Mouse (Mus musculus) heart, adult 11 months (tissue): ENCODE measurements around the gene Pde2a.

ENCODE experiments used
- DNase-seq: peaks from one replicate; pipeline ENCODE4 v3.0.0; 2022

Gene Pde2a

DNA sequence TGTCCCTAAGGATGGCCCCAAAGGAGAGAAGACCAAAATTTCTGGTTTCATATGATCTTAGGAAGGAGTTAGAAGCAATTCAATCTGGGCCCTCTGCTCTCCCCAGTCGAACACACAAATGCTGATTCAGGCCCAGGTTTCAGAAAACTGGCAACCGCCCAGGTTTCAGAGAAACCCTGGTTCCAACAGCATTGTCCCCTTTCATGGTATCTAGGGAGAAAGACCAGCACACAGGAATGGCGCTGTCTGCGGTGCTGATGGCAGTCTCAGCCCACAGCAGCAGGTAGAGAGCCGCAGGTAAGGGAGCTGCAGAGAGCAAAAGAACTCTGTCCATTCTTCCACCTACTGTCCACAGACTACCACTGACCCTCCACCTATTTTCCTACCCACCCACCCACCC lies 55.7 kb downstream of the Pde2a start:
- DNase-seq = no peak

DNA sequence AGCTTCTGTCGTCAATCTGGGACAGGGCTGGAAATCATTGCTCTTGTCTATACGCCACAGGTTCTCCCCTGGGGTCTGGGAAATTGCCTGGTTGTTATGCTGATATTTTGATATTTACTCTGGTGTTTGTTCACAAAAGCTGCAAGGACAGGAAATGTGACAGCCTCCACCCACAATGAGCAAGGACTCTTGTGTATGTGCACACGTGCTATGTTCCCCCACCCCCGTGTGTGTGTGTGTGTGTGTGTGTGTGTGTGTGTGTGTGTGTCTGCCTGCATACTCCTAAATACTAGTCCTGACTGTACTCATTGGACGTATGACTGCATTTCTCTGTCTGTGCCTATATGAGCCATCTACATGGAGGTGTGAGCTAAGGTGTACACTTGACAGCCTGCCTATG lies 56.6 kb downstream of the Pde2a start:
- DNase-seq = peak; percentile 92

DNA sequence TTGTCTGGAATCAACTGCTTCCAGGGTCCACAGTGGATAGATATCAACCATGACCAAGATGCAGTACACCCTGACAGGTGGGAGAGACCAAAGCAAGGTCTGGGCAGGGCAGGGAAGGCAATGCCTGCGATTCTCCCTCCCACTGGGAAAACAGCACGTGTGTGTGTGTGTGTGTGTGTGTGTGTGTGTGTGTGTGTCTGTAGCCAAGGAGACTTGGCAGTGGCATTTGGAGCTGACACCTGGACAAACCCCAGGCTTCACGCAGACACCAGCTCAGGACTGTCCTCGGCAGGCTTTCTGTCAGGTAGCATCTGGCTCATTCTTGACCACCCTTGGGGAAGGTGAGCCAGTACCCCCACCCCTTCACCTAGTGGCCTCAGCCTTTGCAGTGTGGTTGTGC lies 58.4 kb downstream of the Pde2a start:
- DNase-seq = no peak

DNA sequence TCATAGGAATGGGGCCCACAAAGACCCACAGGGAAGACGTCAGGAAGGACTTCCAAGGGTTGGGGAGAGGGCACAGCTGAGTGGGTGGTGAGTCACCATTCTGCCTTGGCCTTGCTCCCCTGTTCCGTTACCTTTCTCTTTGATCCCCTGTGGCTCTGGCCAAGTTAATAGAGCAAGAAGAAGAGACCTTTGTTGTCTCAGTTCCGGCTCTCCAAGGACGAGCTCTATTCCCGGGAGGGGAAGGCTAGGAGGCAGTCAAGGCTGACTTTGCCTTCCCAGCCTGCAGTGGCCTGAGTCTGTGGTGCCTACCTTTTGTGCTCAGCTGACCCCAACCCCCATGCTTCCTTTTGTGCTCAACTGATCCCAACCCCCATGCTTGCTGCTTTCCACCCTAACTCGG lies 59.2 kb downstream of the Pde2a start:
- peak; percentile 90 for DNase-seq

DNA sequence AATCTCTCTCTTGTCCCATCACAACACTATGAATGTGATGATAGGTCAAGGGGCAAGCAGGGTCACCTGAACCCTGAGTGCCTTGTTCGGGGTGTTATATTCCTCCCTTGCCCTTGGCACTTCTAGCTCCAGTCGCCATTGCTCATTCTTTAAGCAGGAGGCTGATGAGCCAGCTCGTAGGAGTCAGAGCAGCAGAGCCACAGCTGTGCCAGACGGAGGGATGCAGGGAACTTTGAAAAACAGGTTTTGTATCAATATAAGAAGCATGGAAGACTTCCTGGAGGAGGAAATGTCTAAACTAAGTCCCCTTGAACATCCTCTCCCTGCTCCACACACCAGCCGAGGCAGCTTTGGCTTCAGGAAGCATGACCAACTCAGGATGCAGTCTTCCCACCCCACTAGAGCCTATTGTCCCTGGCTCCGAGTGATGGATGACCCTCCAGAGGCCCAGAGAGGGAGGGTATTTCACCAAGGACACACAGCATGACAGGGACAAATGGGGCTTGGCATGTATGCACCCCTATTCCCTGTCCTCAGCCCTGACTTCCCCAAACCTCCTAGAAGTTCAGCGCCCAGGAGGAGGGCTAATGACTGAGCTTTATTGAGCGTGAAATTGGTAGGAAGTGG lies 60.5 kb downstream of the Pde2a start:
- no peak for DNase-seq

DNA sequence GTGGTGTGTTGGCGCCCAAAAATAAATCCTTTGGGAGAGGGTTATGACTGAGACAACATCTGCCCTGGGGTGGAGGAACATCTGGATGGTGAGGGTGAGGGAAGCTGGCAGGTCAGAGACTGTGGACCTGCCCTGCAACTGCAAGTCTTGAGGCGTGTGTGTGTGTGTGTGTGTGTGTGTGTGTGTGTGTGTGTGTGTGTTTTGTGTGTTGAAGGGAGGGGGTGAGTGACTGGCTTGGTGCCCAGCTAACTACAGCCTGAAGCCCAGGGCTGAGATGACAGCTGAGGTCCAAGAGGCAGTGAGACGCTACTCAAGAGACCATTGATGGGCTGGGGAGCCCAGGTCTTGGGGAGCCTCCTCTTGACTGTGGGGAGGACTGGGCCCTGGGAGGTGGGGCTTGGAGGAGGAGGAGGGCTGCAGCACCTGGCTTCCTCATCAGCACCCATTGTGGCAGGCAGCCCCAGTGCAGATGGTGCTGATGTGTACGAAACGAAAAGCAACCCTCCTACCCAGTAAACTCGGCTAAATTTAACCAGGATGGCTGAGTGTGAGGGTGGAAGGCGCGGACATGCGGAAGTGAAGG lies 61.1 kb downstream of the Pde2a start:
- DNase-seq = peak; percentile 87

DNA sequence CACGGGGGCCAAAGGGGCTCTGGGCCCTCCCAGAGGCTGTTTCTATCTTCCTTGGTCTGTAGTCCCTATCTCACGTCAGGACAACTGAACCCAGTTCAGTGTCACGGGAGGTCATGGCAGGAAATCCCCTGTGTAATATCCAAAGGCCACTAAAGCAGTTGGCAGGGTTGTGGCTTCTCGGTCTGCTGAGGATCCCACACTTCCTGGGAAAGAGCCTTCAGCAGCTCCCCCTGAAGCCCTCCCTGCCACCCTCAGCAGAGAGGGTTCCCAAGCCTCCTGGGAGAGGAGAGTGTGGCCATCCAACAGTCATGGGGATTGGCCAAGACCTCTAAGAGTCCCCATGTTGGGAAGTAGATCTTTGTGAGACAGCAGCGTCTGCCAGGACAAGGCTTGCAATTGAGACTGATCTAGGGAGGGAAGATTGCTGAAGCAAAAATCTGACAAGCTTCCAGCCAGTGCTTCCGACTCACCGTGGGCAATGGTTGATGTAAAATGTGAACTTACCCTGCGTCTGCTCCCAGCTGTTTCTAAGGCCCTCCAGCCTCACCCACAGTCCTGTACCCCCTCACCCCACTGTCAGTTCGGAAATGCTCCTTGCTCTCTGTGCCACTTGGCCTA lies 62.1 kb downstream of the Pde2a start:
- no peak for DNase-seq

DNA sequence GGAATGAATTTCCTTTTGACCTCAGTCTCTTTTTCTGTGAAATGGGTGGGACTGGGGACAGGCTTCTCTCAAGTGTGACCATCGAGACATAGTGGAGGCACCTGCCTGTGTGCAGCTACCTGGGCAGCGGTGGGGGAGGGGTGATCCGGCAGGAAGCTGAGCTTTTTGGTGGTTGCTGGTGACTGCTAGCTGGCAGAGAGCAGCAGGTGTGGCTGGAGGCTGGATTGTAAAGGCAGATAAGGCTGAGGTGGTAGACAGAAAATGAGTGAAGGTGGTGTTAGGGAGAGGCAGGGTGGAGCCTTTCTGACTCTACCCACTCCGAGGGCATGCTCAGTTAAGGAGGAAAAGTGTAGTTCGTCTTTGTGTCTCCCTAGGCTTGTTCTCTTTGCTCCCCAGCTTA lies 65.6 kb downstream of the Pde2a start:
- no peak for DNase-seq

DNA sequence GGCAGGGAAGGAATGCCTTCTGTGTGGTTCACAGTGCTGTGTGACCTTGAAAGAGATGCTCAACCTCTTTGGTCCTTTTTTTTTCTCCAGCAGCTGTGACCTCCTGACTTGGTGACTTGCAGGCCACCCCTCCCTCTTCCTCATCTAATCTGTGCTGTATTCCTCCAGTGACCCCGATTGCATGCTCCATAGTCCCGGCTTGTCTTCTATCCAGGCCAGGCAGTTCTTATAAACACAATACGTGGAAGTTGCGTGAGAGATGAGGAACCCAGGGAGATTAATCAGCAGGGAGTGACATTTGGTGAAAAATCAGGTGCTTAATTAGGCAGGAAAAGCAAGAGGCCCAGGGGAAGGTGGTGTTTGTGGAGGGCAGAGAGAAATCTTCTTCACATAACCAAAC lies 69.5 kb downstream of the Pde2a start:
- peak; percentile 96 for DNase-seq

DNA sequence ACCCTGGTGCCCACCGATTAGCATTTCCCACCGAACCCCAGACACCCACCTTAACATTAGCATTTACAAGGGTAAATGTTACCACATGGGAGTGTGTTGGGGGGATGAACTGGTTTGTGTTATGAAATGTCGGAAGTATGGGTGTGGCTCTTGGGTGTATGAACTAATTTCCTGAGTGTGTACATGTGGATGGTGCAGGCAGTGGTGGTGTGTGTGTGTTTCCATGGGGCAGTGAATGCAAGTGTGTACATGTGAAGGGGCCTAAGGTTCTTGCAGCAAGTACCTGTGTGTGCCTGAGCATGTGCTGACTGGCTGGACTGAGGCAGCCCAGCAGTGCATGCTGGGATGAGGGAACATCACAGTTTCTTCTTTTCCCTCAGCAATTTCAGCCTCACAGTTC lies 76.9 kb downstream of the Pde2a start:
- no peak for DNase-seq

DNA sequence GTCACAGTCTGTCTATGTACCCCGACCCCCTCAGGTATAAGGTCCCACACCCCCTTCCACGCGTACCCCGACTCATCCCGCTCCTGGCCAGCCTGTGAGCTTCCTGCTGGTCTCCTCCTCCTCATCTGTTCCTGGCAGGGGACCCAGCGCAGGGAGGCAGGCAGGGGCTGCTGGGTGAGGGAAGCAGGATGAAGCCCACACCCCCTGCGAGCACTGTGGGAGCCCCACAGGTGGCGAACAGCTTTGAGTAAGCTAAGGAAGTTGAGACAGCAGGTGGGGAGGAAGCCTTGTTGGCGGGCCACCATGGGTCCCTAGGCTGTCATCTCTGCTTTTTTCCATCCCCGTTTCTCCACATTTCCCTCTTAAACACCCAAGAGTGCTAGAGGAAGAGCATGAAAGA lies 77.8 kb downstream of the Pde2a start:
- DNase-seq = peak; percentile 92

DNA sequence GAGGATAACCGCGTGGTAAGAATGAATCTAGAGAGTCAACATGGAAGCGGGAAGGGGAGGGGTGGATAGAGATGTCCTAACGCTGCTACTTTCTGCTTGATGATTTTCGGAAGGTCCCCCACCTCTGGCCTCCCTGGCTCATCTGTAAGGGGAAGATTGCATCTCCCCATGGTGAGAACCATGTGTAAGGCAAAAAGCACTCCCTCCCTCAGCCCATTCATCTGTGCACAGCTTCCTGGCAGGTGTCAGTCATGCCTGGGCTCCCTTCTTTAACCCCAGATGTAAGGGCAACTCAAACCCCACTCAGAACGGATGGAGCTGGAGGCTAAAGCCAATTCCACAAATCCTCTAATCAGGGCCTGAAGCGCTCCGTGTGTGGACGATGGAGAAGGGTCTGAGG lies 78.2 kb downstream of the Pde2a start:
- DNase-seq = no peak

DNA sequence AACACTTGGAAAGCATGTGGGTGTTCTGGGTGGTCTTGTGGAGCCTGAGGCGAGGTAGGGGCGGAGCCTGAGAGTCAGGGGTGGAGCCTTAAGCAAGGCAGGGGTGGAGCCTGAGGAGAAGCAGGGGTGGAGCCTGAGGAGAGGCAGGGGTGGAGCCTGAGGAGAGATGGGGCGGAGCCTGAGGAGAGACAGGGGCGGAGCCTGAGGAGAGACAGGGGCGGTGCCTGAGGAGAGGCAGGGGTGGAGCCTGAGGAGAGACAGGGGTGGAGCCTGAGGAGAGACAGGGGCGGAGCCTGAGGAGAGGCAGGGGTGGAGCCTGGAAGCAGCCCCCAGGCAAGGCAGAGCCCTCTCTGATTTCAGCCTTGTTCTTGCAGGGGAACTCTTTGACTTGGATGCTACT lies 79.7 kb downstream of the Pde2a start:
- no peak for DNase-seq

DNA sequence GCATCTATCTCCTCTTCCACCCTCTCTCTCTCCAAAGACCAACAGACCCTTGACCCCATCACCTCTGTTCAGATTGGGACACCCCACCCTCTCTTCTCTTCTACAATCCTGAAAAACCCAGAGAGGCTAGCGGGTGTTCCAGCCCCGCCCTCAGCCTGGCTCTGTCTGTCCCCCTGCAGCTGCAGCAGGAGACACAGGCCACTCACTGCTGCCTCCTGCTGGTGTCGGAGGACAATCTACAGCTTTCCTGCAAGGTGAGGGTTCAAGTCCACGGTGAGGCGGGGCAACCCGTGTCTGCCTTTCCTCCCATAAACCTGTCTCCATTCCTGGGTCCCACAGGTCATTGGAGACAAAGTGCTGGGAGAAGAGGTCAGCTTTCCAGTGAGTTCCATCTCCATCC lies 80.2 kb downstream of the Pde2a start:
- no peak for DNase-seq

DNA sequence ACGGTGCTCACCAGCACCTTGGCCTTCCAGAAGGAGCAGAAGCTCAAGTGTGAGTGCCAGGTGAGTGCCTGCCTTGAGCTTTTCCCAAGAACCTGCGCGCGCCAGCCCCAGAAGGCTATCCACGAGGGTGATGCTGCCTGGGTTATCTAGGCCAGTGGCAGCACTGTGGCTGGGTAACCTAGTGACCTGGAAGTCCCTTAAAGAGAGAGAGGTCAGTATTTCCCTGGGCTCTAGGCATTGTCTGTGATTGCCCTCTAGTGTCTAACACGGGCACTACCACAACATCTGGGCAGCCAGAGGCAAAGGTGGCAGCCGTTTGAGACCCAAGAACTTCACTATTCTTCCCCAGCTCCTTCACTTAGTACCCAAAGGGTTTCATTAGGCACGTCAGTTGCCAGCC lies 81.9 kb downstream of the Pde2a start:
- DNase-seq = peak; percentile 96

DNA sequence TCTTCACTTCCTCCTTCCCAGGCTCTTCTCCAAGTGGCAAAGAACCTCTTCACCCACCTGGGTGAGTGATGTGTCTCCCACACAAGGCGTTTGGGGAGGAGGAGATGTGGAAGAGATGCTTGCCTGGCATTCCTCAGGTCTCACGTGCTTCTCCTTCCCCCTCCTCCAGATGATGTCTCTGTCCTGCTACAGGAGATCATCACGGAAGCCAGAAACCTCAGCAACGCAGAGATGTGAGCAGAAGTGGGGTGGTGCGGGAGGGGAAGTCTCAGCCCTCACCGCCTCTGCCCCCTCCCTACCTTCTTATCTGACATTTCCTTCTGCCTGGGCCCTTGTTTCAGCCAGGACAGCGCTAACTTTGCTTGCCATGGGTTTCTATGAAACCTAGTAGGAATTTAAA lies 82.3 kb downstream of the Pde2a start:
- no peak for DNase-seq

DNA sequence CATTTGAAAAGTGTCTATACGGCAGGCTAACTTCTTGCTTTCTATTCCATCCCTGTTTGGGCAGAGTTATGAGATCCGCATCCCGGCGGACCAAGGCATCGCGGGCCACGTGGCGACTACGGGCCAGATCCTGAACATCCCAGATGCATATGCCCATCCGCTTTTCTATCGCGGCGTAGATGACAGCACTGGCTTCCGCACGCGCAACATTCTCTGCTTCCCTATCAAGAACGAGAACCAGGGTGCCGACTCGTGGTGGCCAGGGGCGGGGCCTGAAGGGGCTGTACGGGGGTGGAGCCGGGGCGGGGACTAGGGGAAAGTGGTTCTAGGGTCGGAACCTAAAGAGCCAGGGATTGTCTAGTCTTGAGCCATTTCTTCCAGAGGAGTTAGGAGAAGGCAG lies 83.0 kb downstream of the Pde2a start:
- peak; percentile 95 for DNase-seq

DNA sequence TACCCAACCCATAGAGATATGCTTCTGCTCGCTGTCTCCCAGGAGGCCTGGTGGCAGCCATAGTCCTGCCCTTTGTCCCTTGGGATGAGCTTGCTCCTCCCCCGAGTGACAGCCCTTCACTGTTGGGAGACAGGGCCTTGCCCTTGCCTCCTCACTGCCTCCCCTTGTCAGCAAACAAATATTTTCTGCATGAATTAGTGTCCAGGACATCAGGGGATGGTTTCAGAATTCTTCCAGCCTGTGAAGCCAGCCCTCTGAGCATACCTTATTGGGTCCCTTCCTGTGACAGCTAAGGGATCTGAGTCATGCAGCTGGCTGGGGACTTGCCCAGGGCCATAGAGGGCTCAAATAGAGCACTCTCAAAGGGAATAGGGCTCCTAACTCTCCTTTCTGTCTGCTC lies 87.7 kb downstream of the Pde2a start:
- DNase-seq = no peak

DNA sequence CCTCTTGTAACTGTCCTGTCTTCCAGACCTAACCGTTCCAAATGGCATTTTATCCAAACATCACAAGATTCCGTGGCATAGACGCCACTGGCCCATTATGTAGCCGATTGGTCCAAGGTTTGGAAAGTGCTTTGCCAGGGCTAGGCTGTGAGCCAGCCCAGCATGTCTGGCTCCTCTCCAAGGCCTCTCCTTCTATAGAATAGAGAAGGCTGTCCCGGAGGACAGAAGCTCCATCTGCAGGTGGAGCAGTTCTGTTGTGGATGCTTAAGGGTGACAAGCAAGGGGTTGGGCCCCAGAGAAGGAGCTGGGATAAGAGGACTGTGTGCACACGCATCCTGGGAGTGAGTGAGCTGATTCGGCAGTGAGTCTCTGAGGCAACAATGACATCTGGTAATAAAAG lies 92.2 kb downstream of the Pde2a start:
- no peak for DNase-seq

DNA sequence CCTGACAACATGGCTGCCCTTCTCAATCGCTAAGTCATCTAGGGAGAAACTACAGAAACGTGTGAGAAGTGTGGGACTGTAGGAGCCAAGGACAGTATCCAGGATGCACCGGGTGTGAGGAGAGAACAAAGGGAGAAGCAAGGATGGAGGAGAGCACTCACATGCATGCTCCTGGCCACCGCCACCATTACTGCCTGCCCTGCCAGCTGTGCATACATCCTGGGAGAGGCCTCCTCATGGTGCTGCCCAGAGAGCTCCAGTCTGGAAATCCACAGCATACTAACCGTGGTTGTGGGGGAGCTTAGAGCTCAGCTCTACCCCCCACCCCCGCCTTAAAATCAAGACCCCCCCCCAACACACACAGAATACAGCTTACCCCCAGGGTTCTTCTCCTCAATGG lies 93.3 kb downstream of the Pde2a start:
- DNase-seq = peak; percentile 86

DNA sequence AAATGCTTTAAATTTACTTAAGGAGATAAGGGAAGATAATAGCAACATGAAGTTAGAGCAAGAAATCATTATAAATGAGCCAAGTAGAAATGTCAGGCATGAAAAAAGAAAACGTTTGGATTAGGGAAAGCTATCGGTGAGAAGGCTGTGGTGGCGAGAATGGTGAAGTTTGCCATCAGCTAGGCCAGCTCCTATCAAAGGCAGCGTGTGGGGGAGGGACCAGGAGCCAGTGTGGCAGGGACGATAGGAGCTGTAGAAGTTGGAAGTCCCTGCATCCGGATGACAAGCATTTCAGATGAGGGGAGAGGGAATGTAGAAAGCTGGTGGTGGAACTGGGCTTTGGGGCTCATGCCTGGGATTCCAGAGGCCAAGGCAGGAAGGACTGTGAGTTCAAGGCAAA lies 93.8 kb downstream of the Pde2a start:
- DNase-seq = no peak

DNA sequence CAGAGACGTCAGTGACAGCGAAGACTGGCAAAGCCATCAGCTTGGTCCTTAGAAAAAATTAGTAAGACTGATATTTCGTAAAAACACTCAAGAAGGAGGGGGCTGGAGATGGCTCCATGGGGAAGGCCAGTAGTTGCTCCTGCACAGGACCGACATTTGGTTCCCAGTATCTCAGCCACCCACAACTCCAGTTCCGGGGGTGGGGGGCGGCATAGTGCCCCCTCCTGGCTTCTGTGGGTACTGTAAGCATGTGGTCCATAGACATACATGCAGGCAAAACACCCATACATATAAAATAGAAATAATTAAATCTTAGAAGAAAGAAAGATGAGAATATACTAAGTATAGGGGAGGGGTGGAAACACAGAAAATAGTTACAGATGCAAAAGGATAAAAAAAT lies 95.0 kb downstream of the Pde2a start:
- DNase-seq = peak; percentile 82

DNA sequence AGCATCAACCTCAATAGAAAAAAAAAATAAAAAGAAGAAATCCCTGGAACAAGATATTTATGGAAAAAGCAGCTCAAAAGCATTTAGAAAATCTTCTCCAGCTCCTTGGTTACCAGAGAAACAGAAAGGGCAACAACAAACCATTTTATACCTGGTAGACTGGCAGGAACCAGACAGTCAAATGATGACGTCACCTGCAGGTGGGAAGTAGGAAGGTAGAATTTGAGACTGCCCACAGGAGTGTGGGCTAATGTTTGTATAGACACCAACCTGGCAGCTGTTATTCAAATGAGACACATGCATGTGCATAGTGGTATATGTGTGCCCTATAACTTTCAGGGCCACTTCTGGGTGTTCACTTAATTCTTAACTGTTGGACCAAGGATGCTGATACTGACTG lies 100.2 kb downstream of the Pde2a start:
- no peak for DNase-seq

DNA sequence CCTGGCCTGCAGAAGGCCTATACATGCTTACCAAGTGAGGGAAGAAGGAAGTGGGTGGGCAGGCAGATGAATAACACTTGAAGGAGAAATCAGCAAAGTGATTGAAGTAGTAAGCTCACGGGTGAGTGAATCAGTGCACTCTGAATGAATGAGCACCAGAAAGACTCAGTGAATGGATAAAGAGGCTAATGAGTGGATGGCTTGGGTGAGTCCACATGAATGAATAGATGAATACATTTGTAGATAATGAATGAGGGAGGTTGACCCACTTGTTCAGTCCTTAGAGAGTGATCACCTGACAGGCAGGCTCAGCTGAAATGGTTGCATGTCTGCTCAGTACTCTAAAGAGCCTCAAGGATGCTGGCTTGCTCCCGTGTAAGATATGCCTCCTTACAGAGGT lies 101.7 kb downstream of the Pde2a start:
- DNase-seq = no peak

DNA sequence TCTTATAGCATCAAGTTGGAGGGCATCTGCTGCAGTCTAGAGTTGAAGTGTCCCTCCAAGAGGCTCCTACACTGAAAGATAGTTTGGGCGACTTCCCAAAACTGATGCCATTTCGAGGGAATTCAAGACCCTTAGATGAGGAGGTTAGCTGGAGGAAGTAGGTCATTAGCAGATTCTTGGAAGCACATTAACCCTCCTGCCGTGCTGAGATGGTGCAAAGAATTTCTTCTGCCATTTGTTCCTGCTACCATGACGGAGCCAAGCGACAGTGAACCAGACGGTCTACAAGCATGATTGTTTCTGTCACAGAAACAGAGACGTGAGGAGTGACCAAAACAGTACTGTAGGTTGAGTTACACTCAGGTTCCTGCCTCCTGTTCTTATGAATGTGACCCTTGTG lies 105.0 kb downstream of the Pde2a start:
- DNase-seq = no peak
